Mouse (Mus musculus) ovary, postnatal 36 days (tissue): ENCODE measurements at regions not wholly inside any gene's neighbourhood (a gene's known extent, or its start where the extent isn't known, plus 50 kb on each side); places are given as distances from the start of the nearest gene placed in this dataset.

Experiments
- DNase-seq: peaks from one replicate; pipeline ENCODE4 v3.0.0; 2022; ENCODE audit warnings: low spot score, mixed read lengths

GRCm38 (mm10) chr9:41488046-41488445 lies 326.5 kb upstream of the Ubash3b start:
- no peak for DNase-seq

GRCm38 (mm10) chr9:41483218-41483617 lies 321.7 kb upstream of the Ubash3b start:
- no peak for DNase-seq

DNA sequence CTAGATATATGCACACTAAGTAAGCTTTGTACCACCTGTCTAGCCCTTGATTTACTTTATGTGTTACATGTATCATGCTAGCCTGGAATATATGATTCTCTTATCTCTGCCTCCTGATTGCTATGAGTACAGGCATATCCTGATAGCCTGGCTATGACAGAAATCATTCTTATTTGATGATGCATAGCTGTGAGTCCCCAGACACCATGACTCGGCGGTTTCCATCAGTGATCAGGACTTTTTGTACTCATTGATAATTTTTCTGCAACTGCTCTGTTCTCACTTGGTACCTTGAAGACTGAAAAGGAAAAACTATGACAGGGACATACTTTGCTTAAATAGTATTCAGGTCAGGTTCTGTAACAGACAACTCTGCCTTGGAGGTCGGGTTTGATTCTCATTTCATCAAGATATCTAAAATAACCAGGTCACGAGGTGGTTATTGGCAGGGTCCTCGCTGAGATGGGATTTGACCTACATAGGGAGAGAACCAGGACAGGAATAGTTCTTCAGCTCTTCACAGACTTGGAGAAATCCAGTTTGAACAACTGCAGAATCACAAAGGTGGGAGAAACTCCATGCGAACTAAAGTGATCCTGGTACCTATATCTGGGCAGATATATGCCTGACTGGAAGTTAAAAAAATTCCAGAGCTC lies 320.2 kb upstream of the Ubash3b start:
- DNase-seq, result no peak

GRCm38 (mm10) chr9:41479854-41480749 lies 318.6 kb upstream of the Ubash3b start:
- no peak for DNase-seq

- no peak for DNase-seq
These were observed 317.6 kb upstream of the Ubash3b start for GRCm38 (mm10) chr9:41479085-41479484.

DNA sequence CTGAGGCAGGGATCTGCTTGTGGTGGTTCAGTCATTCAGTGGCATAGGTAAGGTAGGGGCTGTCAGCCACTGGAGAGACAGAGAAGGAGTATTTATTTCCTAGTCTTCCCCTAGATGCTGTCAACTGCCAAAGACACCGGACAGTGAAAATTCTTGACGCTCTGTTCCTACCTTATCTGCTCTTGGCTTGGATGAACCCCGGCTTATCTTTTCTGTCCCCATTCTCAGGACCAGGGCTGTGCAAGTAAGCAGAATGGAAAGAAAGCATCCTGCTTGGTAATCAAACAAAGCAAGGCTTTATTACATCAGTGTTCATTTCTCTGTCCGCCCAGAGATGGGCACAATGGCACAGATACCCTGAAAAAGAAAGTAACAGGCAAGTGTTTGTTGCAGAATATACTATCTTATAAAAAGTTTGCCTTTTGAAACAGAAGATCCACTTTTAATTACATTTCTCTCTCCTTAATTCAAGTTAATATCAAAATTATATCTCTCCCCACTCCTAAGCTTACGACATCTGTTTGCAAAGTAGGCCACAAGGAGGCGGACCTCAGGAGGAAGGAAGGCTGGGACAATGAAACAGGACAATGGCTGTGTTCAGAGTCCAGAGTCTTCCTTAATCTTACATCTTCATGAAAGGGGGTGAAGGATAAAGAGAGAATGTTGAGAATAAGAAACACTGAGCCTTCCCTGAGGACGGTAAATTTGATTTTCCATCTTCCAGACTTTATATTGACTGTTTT lies 316.8 kb upstream of the Ubash3b start:
- DNase-seq, result no peak

GRCm38 (mm10) chr9:41475326-41475725 lies 313.8 kb upstream of the Ubash3b start:
- DNase-seq, result no peak

GRCm38 (mm10) chr9:41474945-41475297 lies 313.4 kb upstream of the Ubash3b start:
- DNase-seq, result peak; percentile 8

- DNase-seq, result peak; percentile 88
These were observed 312.9 kb upstream of the Ubash3b start for GRCm38 (mm10) chr9:41474244-41474944.

GRCm38 (mm10) chr9:41473506-41473905 lies 312.0 kb upstream of the Ubash3b start:
- no peak for DNase-seq

- no peak for DNase-seq
These were observed 309.8 kb upstream of the Ubash3b start for GRCm38 (mm10) chr9:41471345-41471744.

- DNase-seq, result no peak
These were observed 308.5 kb upstream of the Ubash3b start for GRCm38 (mm10) chr9:41470010-41470409.

DNA sequence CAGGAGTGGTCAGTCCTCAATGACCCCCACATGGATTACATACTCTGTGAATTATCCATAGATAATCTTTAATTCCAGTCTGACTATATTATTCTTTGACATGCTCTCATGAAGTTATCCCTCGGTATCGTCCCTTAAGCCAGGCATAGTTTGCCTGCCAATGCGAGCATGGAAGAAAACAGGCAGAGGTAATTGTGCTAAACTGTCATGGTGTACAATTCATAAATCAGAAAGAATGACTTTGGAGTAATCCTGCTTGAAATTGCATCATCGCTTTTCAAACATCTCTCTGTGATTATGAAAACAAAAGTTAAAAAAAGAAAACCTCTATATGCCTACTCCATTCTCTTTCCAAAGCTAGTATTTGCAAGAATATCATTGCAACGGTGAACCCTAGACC lies 307.9 kb upstream of the Ubash3b start:
- no peak for DNase-seq

- no peak for DNase-seq
These were observed 302.7 kb upstream of the Ubash3b start for GRCm38 (mm10) chr9:41464057-41464685.

DNA sequence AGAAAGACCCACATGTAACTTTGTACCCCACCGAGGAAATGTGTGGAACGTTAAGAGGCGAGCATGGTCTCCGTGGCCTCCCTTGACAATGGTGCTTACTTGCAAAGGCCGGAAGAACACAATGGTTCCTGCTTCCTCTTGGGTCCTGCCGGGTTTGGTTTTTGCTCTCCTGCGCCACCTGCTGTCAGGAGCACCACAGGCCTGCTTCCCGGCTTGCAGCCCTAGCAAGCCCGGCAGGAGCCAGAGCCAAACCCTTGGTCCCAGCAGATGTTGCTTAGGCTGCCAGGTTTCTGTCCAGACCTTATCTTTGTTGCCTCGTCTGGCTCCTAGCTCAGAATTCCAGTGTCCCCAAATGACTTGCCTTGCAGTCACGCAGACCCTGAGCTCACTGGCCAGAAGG lies 300.2 kb upstream of the Ubash3b start:
- DNase-seq, result peak; percentile 90

DNA sequence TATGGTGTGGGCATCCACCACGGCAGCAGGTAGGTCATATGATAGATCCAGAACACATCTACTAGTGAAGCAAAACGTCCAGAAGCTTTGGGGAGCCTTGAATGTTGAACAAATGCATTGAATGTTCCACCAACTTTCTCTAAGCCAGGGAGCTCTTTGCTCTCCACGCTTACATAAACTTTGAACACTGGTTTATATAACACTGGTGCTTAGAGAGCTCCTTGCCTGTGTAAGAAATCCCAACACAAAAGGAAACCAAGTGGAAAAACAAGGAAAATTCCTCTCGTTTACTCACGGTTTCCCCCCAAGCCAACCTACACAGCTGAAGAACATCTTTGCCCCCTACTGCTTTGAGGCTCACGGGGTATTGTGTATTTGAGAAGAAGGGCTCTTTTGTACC lies 299.2 kb upstream of the Ubash3b start:
- no peak for DNase-seq

GRCm38 (mm10) chr9:41457003-41457402 lies 295.5 kb upstream of the Ubash3b start:
- no peak for DNase-seq

DNA sequence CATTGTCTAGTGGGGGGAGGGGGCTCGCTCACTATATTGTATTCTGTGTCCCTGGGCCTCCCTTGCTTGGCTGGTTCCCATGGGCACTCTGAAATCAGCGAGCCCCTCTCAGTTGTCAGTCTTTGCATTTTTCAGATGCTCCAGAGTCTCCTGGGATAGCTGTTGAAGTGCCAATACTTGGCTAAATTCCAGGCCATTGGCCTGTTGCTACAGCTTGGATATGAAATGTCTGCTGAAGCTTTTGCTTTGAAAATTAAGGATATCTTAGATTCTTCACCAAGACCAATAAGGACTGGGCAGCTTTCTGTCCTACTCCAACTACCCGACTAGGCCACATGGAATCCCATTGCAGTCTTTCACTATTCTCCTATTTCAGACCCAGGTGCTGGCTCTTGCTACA lies 290.2 kb upstream of the Ubash3b start:
- DNase-seq, result no peak

DNA sequence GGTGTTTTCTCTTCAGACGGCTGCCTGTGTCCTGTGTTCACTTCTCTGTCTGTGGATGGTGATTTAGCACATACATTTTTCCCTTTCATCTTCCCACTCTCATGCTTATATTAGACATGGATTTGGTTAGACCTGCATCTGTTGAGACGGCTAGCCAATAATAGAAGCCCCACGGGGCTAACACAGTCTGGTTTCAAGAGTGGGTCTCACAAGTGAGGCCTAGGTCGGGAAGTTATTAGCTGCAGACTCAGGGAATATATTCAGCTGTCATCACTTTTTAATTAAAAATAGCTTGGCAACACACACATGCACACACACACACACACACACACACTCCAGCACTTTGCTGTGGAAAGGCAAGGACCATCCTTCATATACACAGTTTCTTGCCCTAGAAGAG lies 287.7 kb upstream of the Ubash3b start:
- no peak for DNase-seq

GRCm38 (mm10) chr9:41447902-41448301 lies 286.4 kb upstream of the Ubash3b start:
- DNase-seq, result no peak

DNA sequence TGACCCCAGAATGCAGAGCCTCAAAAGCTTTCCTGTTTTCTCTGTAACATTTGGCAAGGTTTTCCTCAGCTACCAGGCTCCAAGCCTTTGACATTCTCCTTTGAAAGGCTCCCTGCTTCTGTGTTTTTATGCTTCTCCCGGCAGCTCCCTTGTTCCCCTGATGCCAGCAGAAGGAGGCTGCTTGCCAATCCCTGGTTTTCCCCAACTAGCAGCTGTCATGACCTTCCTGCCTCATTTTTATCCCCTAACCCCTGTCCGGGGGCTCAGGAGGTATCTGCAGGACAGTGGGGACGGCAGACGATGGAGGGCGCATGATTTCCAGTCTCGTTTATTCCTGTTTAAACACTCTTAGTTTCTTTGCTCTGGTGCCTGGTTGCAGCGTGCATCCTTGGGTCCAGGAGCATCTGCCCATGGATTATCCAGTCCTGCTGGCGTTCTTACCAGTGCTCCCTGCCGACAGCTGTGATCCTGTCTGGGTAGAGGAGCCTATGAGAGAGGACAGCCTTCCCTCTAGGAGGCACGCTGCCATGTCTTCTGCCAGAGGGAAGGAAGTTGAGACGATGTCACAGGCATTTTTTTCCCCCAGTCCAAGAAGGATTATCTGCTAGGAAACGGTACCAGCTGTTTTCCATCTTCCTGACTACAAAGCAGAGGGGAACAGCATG lies 285.8 kb upstream of the Ubash3b start:
- peak; percentile 18 for DNase-seq
